Mouse (Mus musculus) MEL (cell line): ENCODE measurements at regions not wholly inside any gene's neighbourhood (a gene's known extent, or its start where the extent isn't known, plus 50 kb on each side); places are given as distances from the start of the nearest gene placed in this dataset.

Experiments used
- DNase-seq: peaks from one replicate; pipeline ENCODE4 v3.0.0; 2011; ENCODE audit warnings: low read depth, low spot score
- H3K27ac ChIP-seq: 2 replicates; pipeline ENCODE4 v1.5.1; 2012; ENCODE audit warnings: low read depth, mild to moderate bottlenecking, control low read depth, low read length, moderate library complexity; ENCODE audit not compliant: control insufficient read depth
- H3K27me3 ChIP-seq, 2 experiments: fragments of 150-350 bp in 1 of 2; sonication (generic) in 1 of 2; 2 replicates each; pipeline ENCODE4 v1.6.1; 2012; ENCODE audit warnings: low read length in 2 of 2, mild to moderate bottlenecking in 2 of 2, improper control_type of control experiment in 1 of 2, moderate library complexity in 1 of 2; ENCODE audit not compliant: insufficient read depth in 2 of 2, control insufficient read depth in 1 of 2
- H3K36me3 ChIP-seq, 2 experiments: 2 replicates each; pipeline ENCODE4 v1.6.1; 2012 to 2014; ENCODE audit warnings: low read length in 2 of 2, improper control_type of control experiment in 1 of 2, inconsistent platforms in 1 of 2, mild to moderate bottlenecking in 1 of 2; ENCODE audit not compliant: insufficient read depth in 2 of 2, control insufficient read depth in 1 of 2
- H3K4me1 ChIP-seq, 2 experiments: fragments of 150-350 bp in 1 of 2; sonication (generic) in 1 of 2; 2 replicates each; pipeline ENCODE4 v1.6.1; 2012; ENCODE audit warnings: low read length in 2 of 2, improper control_type of control experiment in 1 of 2, mild to moderate bottlenecking in 1 of 2; ENCODE audit not compliant: insufficient read depth in 2 of 2, control insufficient read depth in 1 of 2
- H3K4me3 ChIP-seq, 2 experiments: fragments of 150-350 bp in 1 of 2; sonication (generic) in 1 of 2; 2 replicates each; pipeline ENCODE4 v1.5.1; 2012; ENCODE audit warnings: low read depth in 2 of 2, low read length in 2 of 2, mild to moderate bottlenecking in 2 of 2, moderate library complexity in 2 of 2, control low read depth in 1 of 2, improper control_type of control experiment in 1 of 2; ENCODE audit not compliant: control insufficient read depth in 1 of 2, insufficient read depth in 1 of 2
- H3K79me2 ChIP-seq: 2 replicates; pipeline ENCODE4 v1.6.1; 2012; ENCODE audit warnings: mild to moderate bottlenecking, low read length, moderate library complexity; ENCODE audit not compliant: control insufficient read depth, poor library complexity, insufficient read depth
- H3K9ac ChIP-seq: 2 replicates; pipeline ENCODE4 v1.6.1; 2012; ENCODE audit warnings: low read depth, mild to moderate bottlenecking, control low read depth, low read length, moderate library complexity; ENCODE audit not compliant: control insufficient read depth, poor library complexity, severe bottlenecking
- H3K9me3 ChIP-seq: fragments of 150-350 bp; sonication (generic); replicated peaks from 2 replicates; pipeline ENCODE4 v1.6.1; 2012; ENCODE audit warnings: mild to moderate bottlenecking, low read length, improper control_type of control experiment, moderate library complexity; ENCODE audit not compliant: insufficient read depth
- BHLHE40 ChIP-seq: IDR thresholded peaks from 2 replicates; pipeline ENCODE4 v1.6.1; 2012; ENCODE audit warnings: low read depth, mild to moderate bottlenecking, inconsistent platforms, low read length, improper control_type of control experiment, borderline replicate concordance
- CHD1 ChIP-seq: IDR thresholded peaks from 2 replicates; pipeline ENCODE4 v1.6.1; 2012; ENCODE audit warnings: low read depth, mild to moderate bottlenecking, inconsistent platforms, low read length, improper control_type of control experiment
- CHD2 ChIP-seq: IDR thresholded peaks from 2 replicates; pipeline ENCODE4 v1.6.1; 2011; ENCODE audit warnings: low read length, improper control_type of control experiment
- CTCF ChIP-seq, 3 experiments: IDR thresholded peaks in 2 of 3; conservative IDR thresholded peaks in 1 of 3; 2 replicates each; pipeline ENCODE4 v1.5.1; 2011 to 2012; ENCODE audit warnings: low read length in 3 of 3, low read depth in 2 of 3, mild to moderate bottlenecking in 2 of 3, improper control_type of control experiment in 1 of 3, inconsistent platforms in 1 of 3, mixed read lengths in 1 of 3, moderate library complexity in 1 of 3; ENCODE audit not compliant: control insufficient read depth in 1 of 3, insufficient read depth in 1 of 3, poor library complexity in 1 of 3, severe bottlenecking in 1 of 3
- E2F4 ChIP-seq: IDR thresholded peaks from 2 replicates; pipeline ENCODE4 v1.6.1; 2011; ENCODE audit warnings: low read depth, low read length, improper control_type of control experiment, borderline replicate concordance
- EP300 ChIP-seq, 2 experiments: IDR thresholded peaks; 2 replicates each; pipeline ENCODE4 v1.6.1; 2011; ENCODE audit warnings: improper control_type of control experiment in 2 of 2, low read length in 2 of 2, low read depth in 1 of 2, mild to moderate bottlenecking in 1 of 2
- GABPA ChIP-seq: IDR thresholded peaks from 2 replicates; pipeline ENCODE4 v1.6.1; 2012; ENCODE audit warnings: low read depth, mild to moderate bottlenecking, inconsistent platforms, low read length, improper control_type of control experiment, moderate library complexity
- GATA1 ChIP-seq: IDR thresholded peaks from 2 replicates; pipeline ENCODE4 v1.6.1; 2011; ENCODE audit warnings: low read depth, low read length, improper control_type of control experiment
- HCFC1 ChIP-seq: IDR thresholded peaks from 2 replicates; pipeline ENCODE4 v1.6.1; 2012; ENCODE audit warnings: low read depth, mild to moderate bottlenecking, inconsistent platforms, low read length, improper control_type of control experiment, moderate library complexity
- JUND ChIP-seq: IDR thresholded peaks from 2 replicates; pipeline ENCODE4 v1.6.1; 2011; ENCODE audit warnings: low read depth, mild to moderate bottlenecking, improper control_type of control experiment, low read length
- KAT2A ChIP-seq: conservative IDR thresholded peaks from 2 replicates; pipeline ENCODE4 v1.6.1; 2012; ENCODE audit warnings: low read depth, low read length, improper control_type of control experiment, inconsistent platforms
- MAFK ChIP-seq: IDR thresholded peaks from 2 replicates; pipeline ENCODE4 v1.6.1; 2011; ENCODE audit warnings: low read depth, mild to moderate bottlenecking, low read length, improper control_type of control experiment, borderline replicate concordance
- MAX ChIP-seq: IDR thresholded peaks from 2 replicates; pipeline ENCODE4 v1.6.1; 2011; ENCODE audit warnings: low read length, improper control_type of control experiment
- MAZ ChIP-seq: IDR thresholded peaks from 2 replicates; pipeline ENCODE4 v1.6.1; 2012; ENCODE audit warnings: low read depth, mild to moderate bottlenecking, inconsistent platforms, low read length, improper control_type of control experiment
- MEF2A ChIP-seq: IDR thresholded peaks from 2 replicates; pipeline ENCODE4 v1.6.1; 2014; ENCODE audit warnings: low read depth, mild to moderate bottlenecking, inconsistent platforms, low read length, improper control_type of control experiment; ENCODE audit not compliant: poor library complexity, insufficient replicate concordance, severe bottlenecking; ENCODE audit errors: extremely low read depth
- MXI1 ChIP-seq: IDR thresholded peaks from 2 replicates; pipeline ENCODE4 v1.6.1; 2011; ENCODE audit warnings: mild to moderate bottlenecking, low read depth, low read length, improper control_type of control experiment
- MYB ChIP-seq: IDR thresholded peaks from 2 replicates; pipeline ENCODE4 v1.6.1; 2011; ENCODE audit warnings: mild to moderate bottlenecking, low read depth, low read length, improper control_type of control experiment
- MYC ChIP-seq: IDR thresholded peaks from 2 replicates; pipeline ENCODE4 v1.6.1; 2011; ENCODE audit warnings: low read depth, mild to moderate bottlenecking, low read length, improper control_type of control experiment, moderate library complexity
- POLR2A ChIP-seq, 2 experiments: IDR thresholded peaks; 2 replicates each; pipeline ENCODE4 v1.6.1; 2011 to 2012; ENCODE audit warnings: low read length in 2 of 2, mild to moderate bottlenecking in 2 of 2, control low read depth in 1 of 2, improper control_type of control experiment in 1 of 2, low read depth in 1 of 2, moderate library complexity in 1 of 2; ENCODE audit not compliant: control insufficient read depth in 1 of 2, insufficient read depth in 1 of 2, poor library complexity in 1 of 2
- POLR2AphosphoS5 ChIP-seq: IDR thresholded peaks from 2 replicates; pipeline ENCODE4 v1.6.1; 2012; ENCODE audit warnings: low read depth, borderline replicate concordance, mild to moderate bottlenecking, inconsistent platforms, low read length, moderate library complexity, mixed read lengths
- SIN3A ChIP-seq: IDR thresholded peaks from 2 replicates; pipeline ENCODE4 v1.6.1; 2012; ENCODE audit warnings: low read length, improper control_type of control experiment, inconsistent platforms
- SMC3 ChIP-seq: IDR thresholded peaks from 2 replicates; pipeline ENCODE4 v1.6.1; 2011; ENCODE audit warnings: low read depth, low read length, improper control_type of control experiment
- TAL1 ChIP-seq: IDR thresholded peaks from 2 replicates; pipeline ENCODE4 v1.6.1; 2012; ENCODE audit warnings: mild to moderate bottlenecking, inconsistent platforms, low read length, moderate library complexity, mixed read lengths
- TCF12 ChIP-seq: IDR thresholded peaks from 2 replicates; pipeline ENCODE4 v1.6.1; 2014; ENCODE audit warnings: low read depth, mild to moderate bottlenecking, inconsistent platforms, low read length, improper control_type of control experiment, moderate library complexity
- UBTF ChIP-seq: IDR thresholded peaks from 2 replicates; pipeline ENCODE4 v1.6.1; 2012; ENCODE audit warnings: low read depth, mild to moderate bottlenecking, inconsistent platforms, low read length, improper control_type of control experiment, moderate library complexity, borderline replicate concordance; ENCODE audit not compliant: insufficient read depth
- USF1 ChIP-seq: IDR thresholded peaks from 2 replicates; pipeline ENCODE4 v1.6.1; 2014; ENCODE audit warnings: low read depth, mild to moderate bottlenecking, inconsistent platforms, low read length, improper control_type of control experiment, moderate library complexity
- USF2 ChIP-seq, 2 experiments: IDR thresholded peaks; 2 replicates each; pipeline ENCODE4 v1.6.1; 2011 to 2012; ENCODE audit warnings: improper control_type of control experiment in 2 of 2, low read length in 2 of 2, borderline replicate concordance in 1 of 2, inconsistent platforms in 1 of 2, low read depth in 1 of 2, mild to moderate bottlenecking in 1 of 2; ENCODE audit not compliant: insufficient read depth in 1 of 2
- ZC3H11A ChIP-seq: IDR thresholded peaks from 2 replicates; pipeline ENCODE4 v1.6.1; 2012; ENCODE audit warnings: low read depth, mild to moderate bottlenecking, inconsistent platforms, low read length, improper control_type of control experiment
- ZMIZ1 ChIP-seq: IDR thresholded peaks from 2 replicates; pipeline ENCODE4 v1.6.1; 2012; ENCODE audit warnings: low read depth, mild to moderate bottlenecking, inconsistent platforms, low read length, improper control_type of control experiment, moderate library complexity
- ZNF384 ChIP-seq: IDR thresholded peaks from 2 replicates; pipeline ENCODE4 v1.6.1; 2012; ENCODE audit warnings: low read depth, mild to moderate bottlenecking, inconsistent platforms, low read length, improper control_type of control experiment

DNA sequence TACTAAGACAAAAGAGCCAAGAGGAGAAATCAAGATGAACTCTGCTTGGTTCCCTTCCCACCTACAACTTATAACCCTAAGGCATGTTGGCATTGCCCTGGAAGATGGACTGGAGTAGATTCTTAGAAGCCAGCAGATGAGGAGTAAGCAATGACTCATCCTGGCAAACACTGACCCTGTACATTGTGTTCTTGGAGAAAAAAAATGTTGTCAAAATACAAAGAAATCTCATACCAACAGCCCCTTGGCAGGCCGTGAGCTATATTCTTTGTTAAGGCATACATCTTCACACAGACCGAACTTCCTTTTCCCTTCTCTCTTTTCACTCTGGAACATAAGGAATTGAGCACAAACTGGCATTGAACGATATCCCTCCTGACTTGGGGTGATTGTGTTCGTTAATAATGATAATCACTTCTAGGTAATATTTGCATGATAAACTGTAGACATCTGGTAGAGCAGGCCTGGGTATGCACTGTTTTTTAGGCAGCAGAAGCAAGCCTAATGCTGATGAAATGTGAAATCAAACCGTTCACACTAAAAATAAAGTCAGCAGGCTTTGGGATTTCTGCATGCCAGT, 787.7 kb downstream of the Tmem114 start (continued):
- peak; percentile 63; the same call in 1 of the 2 replicates for TF ChIP-seq MYB
- no peak for TF ChIP-seq E2F4
- TF ChIP-seq SMC3, result no peak
- TF ChIP-seq GABPA, result no peak
- TF ChIP-seq UBTF, result no peak
- TF ChIP-seq HCFC1, result no peak
- no peak for TF ChIP-seq JUND
- no peak for TF ChIP-seq MYC
- 0 out of 2 replicates have a peak, but pooled peaks have one; percentile 43 for TF ChIP-seq MXI1
- no peak for TF ChIP-seq MAZ
- peak; percentile 34; the same call in 1 of the 2 replicates for TF ChIP-seq TAL1
- no peak for TF ChIP-seq USF1
- no peak for TF ChIP-seq POLR2A (IDR thresholded peaks at IDR 0.05; ENCODE audit: control insufficient read depth in 1 of 2, insufficient read depth in 1 of 2, low read depth in 1 of 2, low read length in 2 of 2, poor library complexity in 1 of 2)
- TF ChIP-seq TCF12, result peak; percentile 90
- TF ChIP-seq ZNF384, result no peak; the same call in 1 of the 2 replicates
- TF ChIP-seq SIN3A, result no peak
- no peak for TF ChIP-seq MAFK
- TF ChIP-seq CHD2, result no peak
- no peak for TF ChIP-seq KAT2A

DNA sequence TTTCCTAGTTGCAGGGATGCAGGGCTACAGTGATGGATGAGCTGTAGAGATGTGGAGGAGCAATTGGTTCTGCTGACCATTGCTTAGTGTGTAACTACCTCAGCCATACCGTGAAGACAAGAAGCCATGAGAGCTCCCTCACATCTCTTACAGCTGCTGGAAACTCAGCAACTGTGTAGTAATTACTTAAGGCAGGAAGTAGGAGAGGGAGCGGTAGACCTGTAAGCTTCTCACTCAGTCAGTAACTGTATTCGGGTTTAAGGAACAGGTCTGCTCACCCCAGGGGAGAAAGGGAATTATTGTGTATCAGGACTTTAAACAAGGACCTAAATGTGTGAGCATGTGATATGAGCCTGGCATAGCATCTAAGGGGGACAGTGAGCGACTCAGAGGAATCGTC, 788.6 kb downstream of the Tmem114 start:
- TF ChIP-seq KAT2A (no peak), MAX (no peak), GATA1 (no peak), MXI1 (no peak), ZC3H11A (no peak), GABPA (no peak), CHD1 (no peak), MYB (no peak), EP300 (IDR thresholded peaks at IDR 0.05; ENCODE audit: low read depth in 1 of 2, low read length in 2 of 2) (no peak), CHD2 (no peak), USF2 (IDR thresholded peaks at IDR 0.05; ENCODE audit: borderline replicate concordance in 1 of 2, insufficient read depth in 1 of 2, low read depth in 1 of 2, low read length in 2 of 2) (no peak), CTCF (IDR thresholded peaks at IDR 0.05 in 2 of 3, conservative IDR thresholded peaks at IDR 0.05 in 1 of 3; ENCODE audit: control insufficient read depth in 1 of 3, insufficient read depth in 1 of 3, low read depth in 2 of 3, low read length in 3 of 3, poor library complexity in 1 of 3, severe bottlenecking in 1 of 3) (no peak), ZMIZ1 (no peak), TAL1 (no peak), BHLHE40 (no peak), MEF2A (no peak), POLR2AphosphoS5 (no peak), POLR2A (IDR thresholded peaks at IDR 0.05; ENCODE audit: control insufficient read depth in 1 of 2, insufficient read depth in 1 of 2, low read depth in 1 of 2, low read length in 2 of 2, poor library complexity in 1 of 2) (no peak), MYC (no peak)
- H3K9me3 ChIP-seq, result no peaks in the 10 kb centered on the region
- H3K4me1 ChIP-seq, result peaks cover 0 to 6% of the 10 kb centered on the region in 2 experiments; a peak in 2 of 4 replicates
- DNase-seq, result no peak
- H3K27me3 ChIP-seq, result no peaks in the 10 kb centered on the region
- peaks cover 0 to 2% of the 10 kb centered on the region in 2 experiments; a peak in 1 of 4 replicates for H3K36me3 ChIP-seq
- H3K27ac ChIP-seq, result no peak overlapping the region
- H3K4me3 ChIP-seq, result no peak overlapping the region
- no peak overlapping the region for H3K9ac ChIP-seq
- no peaks in the 10 kb centered on the region for H3K79me2 ChIP-seq
